Mouse (Mus musculus) activated CD4-positive, CD25-positive, alpha-beta regulatory T cell, adult 9 weeks (primary cell): ENCODE measurements around the gene Fastkd1. TPM values are rescaled to one million over a fixed set of nuclear protein-coding genes. Genes with fewer than 3 reads are reported as not detected.

Experiments
- polyA plus RNA-seq: library from polyadenylated mRNA; unstranded; fragments of 100-300 nt; shearing (Covaris generic); gene quantifications from one replicate; pipeline ENCODE4 v1.2.1, GENCODE M21; 2017

Fastkd1 gene
- polyA plus RNA-seq: 13.1 TPM

GRCm38 (mm10) chr2:69712981-69713625, at the start of gene Fastkd1:
TSS of gene Fastkd1 (minus strand) at chr2:69713516.

GRCm38 (mm10) chr2:69722273-69722649, 8.9 kb upstream of the Fastkd1 start, which contains the start of gene Ppig:
TSS of gene Ppig (plus strand) at chr2:69722545.

DNA sequence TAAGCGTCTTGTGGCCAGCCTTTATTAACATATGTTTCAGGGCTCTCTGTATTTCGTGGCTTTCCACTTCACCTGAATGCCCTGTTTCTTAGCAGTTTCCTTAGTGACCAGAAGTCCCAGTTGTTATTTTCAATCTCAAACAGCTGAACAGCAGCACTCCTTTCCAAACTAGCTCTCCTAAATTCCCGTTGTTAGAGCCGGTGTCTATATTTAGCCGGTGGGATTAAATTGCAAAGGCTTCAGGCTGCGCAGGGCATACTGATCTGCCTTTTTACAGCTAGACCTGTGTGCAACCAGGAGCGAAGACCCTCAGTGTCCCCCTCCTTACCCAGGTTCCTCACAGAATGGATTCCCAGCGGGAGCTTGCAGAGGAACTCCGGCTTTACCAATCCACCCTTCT, 43.5 kb downstream of the Fastkd1 start, which contains the start of gene Klhl41:
Gene Klhl41, plus strand, starts transcription at position 268 of the 400 bp plus-strand sequence.

GRCm38 (mm10) chr2:69646726-69647490, 66.4 kb downstream of the Fastkd1 start, which contains the start of gene Bbs5:
TSS of gene Bbs5 (plus strand) at chr2:69647171.

Other genes with a start within 250 kb of the Fastkd1 start
- not detected for gene Lrp2, start 127.5 kb downstream of the Fastkd1 start, polyA plus RNA-seq
- not detected for gene Bbs5, start 66.3 kb downstream of the Fastkd1 start, polyA plus RNA-seq
- not detected for gene Klhl41, start 43.4 kb downstream of the Fastkd1 start, polyA plus RNA-seq
- gene Ppig, start 9.0 kb upstream of the Fastkd1 start, polyA plus RNA-seq: 183 TPM
- 3.5 TPM for gene Ccdc173, start 76.1 kb upstream of the Fastkd1 start, polyA plus RNA-seq
- 43.5 TPM for gene Phospho2, start 76.1 kb upstream of the Fastkd1 start, polyA plus RNA-seq
- 0.32 TPM for gene Klhl23, start 108.4 kb upstream of the Fastkd1 start, polyA plus RNA-seq
- 334 TPM for gene Ssb, start 148.0 kb upstream of the Fastkd1 start, polyA plus RNA-seq
- 35.0 TPM for gene Mettl5, start 172.1 kb upstream of the Fastkd1 start, polyA plus RNA-seq
- 8.9 TPM for gene Ubr3, start 183.7 kb upstream of the Fastkd1 start, polyA plus RNA-seq